Mouse (Mus musculus): ENCODE measurements around the gene Chrm2. TPM values are rescaled to one million over a fixed set of nuclear protein-coding genes. Genes with fewer than 3 reads are reported as not detected.

Chrm2 gene
- polyA plus RNA-seq, 1 experiment from 2014 or later = 0.96 TPM

GRCm38 (mm10) chr6:36523599-36523998 is 135.7 kb downstream of the Chrm2 start:
- no peaks in the 10 kb centered on the region for H3K27me3 ChIP-seq
- H3K9ac ChIP-seq = no peak overlapping the region
- H3K4me1 ChIP-seq = no peaks in the 10 kb centered on the region
- ATAC-seq (ENCODE audit: insufficient number of reproducible peaks, low FRiP score, low TSS enrichment, low read depth) = no peak
- H3K9me3 ChIP-seq (replicated peaks) = no peaks in the 10 kb centered on the region
- H3K4me2 ChIP-seq (replicated peaks) = no peak overlapping the region
- WGBS = 93% methylated on average over 11 of the region's 11 CpGs
- no peak overlapping the region for H3K4me3 ChIP-seq (replicated peaks)
- H3K27ac ChIP-seq (replicated peaks) = no peak overlapping the region
- H3K36me3 ChIP-seq = no peaks in the 10 kb centered on the region

GRCm38 (mm10) chr6:36528509-36528908 is 140.6 kb downstream of the Chrm2 start:
- 71% methylated on average over 4 of the region's 4 CpGs for WGBS
- Histone ChIP-seq H3K36me3 (no peaks in the 10 kb centered on the region), H3K4me1 (no peaks in the 10 kb centered on the region), H3K9ac (no peak overlapping the region), H3K9me3 (replicated peaks) (no peaks in the 10 kb centered on the region), H3K27ac (replicated peaks) (no peak overlapping the region), H3K4me2 (replicated peaks) (no peak overlapping the region), H3K27me3 (no peaks in the 10 kb centered on the region), H3K4me3 (replicated peaks) (no peak overlapping the region)
- no peak for ATAC-seq (ENCODE audit: insufficient number of reproducible peaks, low FRiP score, low TSS enrichment, low read depth)

- H3K36me3 ChIP-seq = no peaks in the 10 kb centered on the region
- no peak overlapping the region for H3K4me2 ChIP-seq (replicated peaks)
- H3K9me3 ChIP-seq (replicated peaks) = no peaks in the 10 kb centered on the region
- H3K27ac ChIP-seq (replicated peaks) = no peak overlapping the region
- no peaks in the 10 kb centered on the region for H3K4me1 ChIP-seq
- no peaks in the 10 kb centered on the region for H3K27me3 ChIP-seq
- 63% methylated on average over 6 of the region's 6 CpGs for WGBS
- no peak overlapping the region for H3K9ac ChIP-seq
- H3K4me3 ChIP-seq (replicated peaks) = no peak overlapping the region
- no peak for ATAC-seq (ENCODE audit: insufficient number of reproducible peaks, low FRiP score, low TSS enrichment, low read depth)
Measured at GRCm38 (mm10) chr6:36541247-36541646, 153.4 kb downstream of the Chrm2 start.

- H3K4me3 ChIP-seq (replicated peaks) = no peak overlapping the region
- H3K9me3 ChIP-seq (replicated peaks) = no peaks in the 10 kb centered on the region
- no peak for ATAC-seq (ENCODE audit: insufficient number of reproducible peaks, low FRiP score, low TSS enrichment, low read depth)
- H3K4me2 ChIP-seq (replicated peaks) = no peak overlapping the region
- no peaks in the 10 kb centered on the region for H3K36me3 ChIP-seq
- no peak overlapping the region for H3K9ac ChIP-seq
- H3K27me3 ChIP-seq = no peaks in the 10 kb centered on the region
- H3K4me1 ChIP-seq = no peaks in the 10 kb centered on the region
- WGBS = 63% methylated on average over 2 of the region's 2 CpGs
- no peak overlapping the region for H3K27ac ChIP-seq (replicated peaks)
Measured at GRCm38 (mm10) chr6:36566886-36567285, 179.0 kb downstream of the Chrm2 start.

MicroRNA genes within 50 kb of the gene (microRNA counts, 519-probe panel; counts per million panel counts)
- 1,616 counts per million, percentile 16 among the panel's probes with 10 or more counts for microRNA mmu-miR-490

Small RNA genes lying within 50 kb of the gene (microRNA-seq; reads per million reads assigned to microRNA genes)
- 10.5 reads per million, percentile 30 among the genes with 10 or more reads in this experiment for gene Mir490 (ENCODE audit: borderline number of aligned reads)
